Mouse (Mus musculus): Measurements from ENCODE around the gene Ccdc124.

DNA sequence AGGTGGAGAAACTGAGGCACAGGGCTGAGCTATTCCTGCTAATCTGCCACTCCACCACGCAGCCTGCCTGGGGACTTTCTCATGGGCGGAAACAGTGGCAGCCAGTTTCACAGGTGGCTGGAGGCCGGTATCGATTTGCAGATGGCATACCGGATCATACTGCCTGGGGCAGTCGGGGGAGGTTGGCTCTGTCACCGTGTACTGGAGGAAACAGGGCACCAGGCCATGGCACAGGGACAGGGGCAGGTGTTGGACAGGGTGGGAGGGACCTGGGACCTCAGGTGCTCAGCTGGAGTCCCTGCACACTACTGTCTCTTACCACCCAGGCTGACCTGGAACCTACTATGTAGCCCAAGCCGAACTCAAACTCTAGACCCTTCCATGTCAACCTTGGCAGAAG is 47.9 kb downstream of the Ccdc124 start:
- TF ChIP-seq POLR2A (IDR thresholded peaks at IDR 0.05; ENCODE audit: insufficient read depth, low read length) (no peak), CTCF (IDR thresholded peaks at IDR 0.05; ENCODE audit: low read depth, low read length) (no peak)
